Mouse (Mus musculus): ENCODE data around the gene Bckdhb. TPM values are rescaled to one million over a fixed set of nuclear protein-coding genes. Genes with fewer than 3 reads are reported as not detected.

Gene Bckdhb
- polyA plus RNA-seq (2016; fragmentation: Nextera tagmentation; extraction: Ambion mirVana) = 55.4 and 62.7 TPM in 2 replicates

- no peaks in the 10 kb centered on the region for H3K36me3 ChIP-seq
- no peaks in the 10 kb centered on the region for H3K9me3 ChIP-seq
- H3K4me1 ChIP-seq = peaks cover 3% of the 10 kb centered on the region; the same call in 1 of the 2 replicates
- H3K4me3 ChIP-seq = peak within 1 kb of the TSS; percentile 70
- H3K9ac ChIP-seq = peak within 1 kb of the TSS; percentile 76
- WGBS = under 1% methylated on average over 45 of the region's 46 CpGs
- ATAC-seq (ENCODE audit: insufficient number of reproducible peaks, insufficient read depth, low FRiP score, low TSS enrichment) = peak; percentile 99
- H3K27ac ChIP-seq = no peak within 1 kb of the TSS
- peak within 1 kb of the TSS; percentile 60 for H3K4me2 ChIP-seq (replicated peaks)
- H3K27me3 ChIP-seq = no peaks in the 10 kb centered on the region
Observed at GRCm38 (mm10) chr9:83924878-83925687, at the start of gene Bckdhb. Bckdhb (plus strand) TSS chr9:83925145.

- Histone ChIP-seq H3K9me3 (no peaks in the 10 kb centered on the region), H3K27me3 (no peaks in the 10 kb centered on the region), H3K4me1 (no peaks in the 10 kb centered on the region), H3K4me2 (replicated peaks) (no peak overlapping the region), H3K9ac (no peak overlapping the region), H3K27ac (no peak overlapping the region), H3K4me3 (no peak overlapping the region), H3K36me3 (0 out of 2 replicates have a peak, but pooled peaks cover 6% of the 10 kb centered on the region)
- no peak for ATAC-seq (ENCODE audit: insufficient number of reproducible peaks, insufficient read depth, low FRiP score, low TSS enrichment)
- 79% methylated on average over 6 of the region's 6 CpGs for WGBS
Observed at GRCm38 (mm10) chr9:83882191-83882590, 42.8 kb upstream of the Bckdhb start.

- no peak for ATAC-seq (ENCODE audit: insufficient number of reproducible peaks, insufficient read depth, low FRiP score, low TSS enrichment)
- no peaks in the 10 kb centered on the region for H3K4me1 ChIP-seq
Observed at GRCm38 (mm10) chr9:83886149-83886548, 38.8 kb upstream of the Bckdhb start.

DNA sequence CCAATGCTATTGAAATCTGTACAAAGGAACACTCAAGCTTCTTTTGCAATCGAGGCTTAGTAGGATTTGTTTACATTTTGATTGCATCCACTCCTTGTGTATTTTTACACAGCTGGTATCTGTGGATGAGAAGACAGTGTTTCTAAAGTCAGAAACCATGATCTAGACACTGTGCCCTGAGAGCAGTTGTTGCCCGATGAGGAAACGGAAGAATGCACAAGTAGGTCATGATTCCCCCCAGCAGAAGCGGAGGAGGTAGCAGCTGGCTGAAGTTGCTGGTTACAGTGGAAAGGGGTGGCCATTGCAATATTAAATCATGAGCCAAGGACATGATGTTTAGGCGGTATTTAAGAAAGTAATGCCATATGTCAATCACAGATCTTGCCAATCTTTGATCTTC lies 36.7 kb upstream of the Bckdhb start:
- ATAC-seq (ENCODE audit: insufficient number of reproducible peaks, insufficient read depth, low FRiP score, low TSS enrichment) = no peak

More at GRCm38 (mm10) chr9:83886149-83886548, 38.8 kb upstream of the Bckdhb start:
- Histone ChIP-seq H3K27me3 (no peaks in the 10 kb centered on the region), H3K4me2 (replicated peaks) (no peak overlapping the region), H3K27ac (no peak overlapping the region), H3K36me3 (0 out of 2 replicates have a peak, but pooled peaks cover 6% of the 10 kb centered on the region), H3K9ac (no peak overlapping the region), H3K4me3 (no peak overlapping the region), H3K9me3 (no peaks in the 10 kb centered on the region)

GRCm38 (mm10) chr9:83893073-83893472 lies 31.9 kb upstream of the Bckdhb start:
- Histone ChIP-seq H3K4me3 (no peak overlapping the region), H3K36me3 (no peaks in the 10 kb centered on the region), H3K9ac (no peak overlapping the region), H3K9me3 (no peaks in the 10 kb centered on the region), H3K27me3 (no peaks in the 10 kb centered on the region), H3K4me1 (no peaks in the 10 kb centered on the region), H3K4me2 (replicated peaks) (no peak overlapping the region), H3K27ac (no peak overlapping the region)
- ATAC-seq (ENCODE audit: insufficient number of reproducible peaks, insufficient read depth, low FRiP score, low TSS enrichment) = no peak
- 69% methylated on average over 8 of the region's 8 CpGs for WGBS

More for the DNA sequence above, 36.7 kb upstream of the Bckdhb start:
- Histone ChIP-seq H3K9ac (no peak overlapping the region), H3K27ac (no peak overlapping the region), H3K4me3 (no peak overlapping the region), H3K4me2 (replicated peaks) (no peak overlapping the region), H3K4me1 (no peaks in the 10 kb centered on the region), H3K27me3 (no peaks in the 10 kb centered on the region), H3K36me3 (0 out of 2 replicates have a peak, but pooled peaks cover 6% of the 10 kb centered on the region), H3K9me3 (no peaks in the 10 kb centered on the region)
- 88% methylated on average over 5 of the region's 5 CpGs for whole genome bisulfite sequencing

DNA sequence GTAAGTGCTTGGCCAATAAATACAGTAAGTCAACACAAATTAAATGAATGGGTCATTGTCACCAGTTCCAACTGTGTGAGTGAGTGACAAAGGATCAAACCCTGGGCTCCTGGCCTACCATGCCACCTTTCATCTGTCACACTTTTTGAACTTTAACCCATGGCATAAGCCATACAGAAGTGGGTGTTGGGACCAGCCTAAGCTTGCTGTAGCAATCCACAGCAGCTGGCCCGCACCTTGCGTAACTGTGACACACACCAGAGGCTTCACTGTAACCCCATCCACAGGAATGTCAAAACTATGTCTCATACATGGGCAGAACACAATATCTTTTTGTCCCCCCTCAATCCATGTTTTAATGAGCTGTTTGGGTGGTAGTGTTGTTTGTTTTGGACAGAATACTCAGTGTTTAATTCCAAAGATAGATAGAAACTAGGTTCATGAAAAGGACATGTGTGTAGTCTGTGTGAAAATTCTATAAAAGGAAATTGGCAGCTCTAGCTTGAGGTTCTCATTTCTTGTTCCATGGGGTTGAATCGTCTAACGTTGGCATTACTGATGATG lies 31.1 kb upstream of the Bckdhb start:
- ATAC-seq (ENCODE audit: insufficient number of reproducible peaks, insufficient read depth, low FRiP score, low TSS enrichment) = no peak
- H3K4me3 ChIP-seq = no peak overlapping the region

GRCm38 (mm10) chr9:83902086-83902485 lies 22.9 kb upstream of the Bckdhb start:
- H3K36me3 ChIP-seq = no peaks in the 10 kb centered on the region
- 82% methylated on average over 2 of the region's 2 CpGs for WGBS

More for the DNA sequence above, 31.1 kb upstream of the Bckdhb start:
- no peaks in the 10 kb centered on the region for H3K27me3 ChIP-seq
- H3K9ac ChIP-seq = no peak overlapping the region
- H3K9me3 ChIP-seq = no peaks in the 10 kb centered on the region
- 81% methylated on average over 4 of the region's 4 CpGs for WGBS
- no peaks in the 10 kb centered on the region for H3K4me1 ChIP-seq
- no peaks in the 10 kb centered on the region for H3K36me3 ChIP-seq
- no peak overlapping the region for H3K4me2 ChIP-seq (replicated peaks)
- no peak overlapping the region for H3K27ac ChIP-seq

DNA sequence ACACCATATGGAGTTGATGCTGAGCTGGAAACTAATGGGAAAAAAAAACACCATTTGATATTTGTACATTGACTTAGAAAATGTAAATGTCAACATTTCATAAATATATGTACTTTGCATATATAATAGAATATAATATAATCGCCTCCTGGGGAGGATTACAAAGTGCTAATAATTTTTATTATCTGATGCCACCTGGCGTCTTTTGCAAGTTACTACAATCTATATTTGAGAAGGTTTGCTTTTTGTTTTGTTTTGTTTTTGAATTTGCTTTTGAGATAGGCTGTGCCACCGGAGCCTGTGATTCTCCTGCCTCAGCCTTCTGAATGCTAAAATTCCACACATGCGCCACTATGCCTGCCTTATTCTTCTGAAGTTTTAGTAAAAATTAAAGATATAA lies 19.1 kb upstream of the Bckdhb start:
- WGBS = 67% methylated on average over 4 of the region's 4 CpGs
- no peak overlapping the region for H3K9ac ChIP-seq
- no peaks in the 10 kb centered on the region for H3K27me3 ChIP-seq
- no peaks in the 10 kb centered on the region for H3K4me1 ChIP-seq
- no peak overlapping the region for H3K4me3 ChIP-seq
- H3K4me2 ChIP-seq (replicated peaks) = no peak overlapping the region
- H3K27ac ChIP-seq = no peak overlapping the region
- no peaks in the 10 kb centered on the region for H3K36me3 ChIP-seq
- H3K9me3 ChIP-seq = no peaks in the 10 kb centered on the region
- no peak for ATAC-seq (ENCODE audit: insufficient number of reproducible peaks, insufficient read depth, low FRiP score, low TSS enrichment)

More at GRCm38 (mm10) chr9:83902086-83902485, 22.9 kb upstream of the Bckdhb start:
- Histone ChIP-seq H3K9me3 (no peaks in the 10 kb centered on the region), H3K4me3 (no peak overlapping the region), H3K27me3 (no peaks in the 10 kb centered on the region), H3K4me2 (replicated peaks) (no peak overlapping the region), H3K4me1 (no peaks in the 10 kb centered on the region), H3K27ac (no peak overlapping the region), H3K9ac (no peak overlapping the region)
- ATAC-seq (ENCODE audit: insufficient number of reproducible peaks, insufficient read depth, low FRiP score, low TSS enrichment) = no peak

DNA sequence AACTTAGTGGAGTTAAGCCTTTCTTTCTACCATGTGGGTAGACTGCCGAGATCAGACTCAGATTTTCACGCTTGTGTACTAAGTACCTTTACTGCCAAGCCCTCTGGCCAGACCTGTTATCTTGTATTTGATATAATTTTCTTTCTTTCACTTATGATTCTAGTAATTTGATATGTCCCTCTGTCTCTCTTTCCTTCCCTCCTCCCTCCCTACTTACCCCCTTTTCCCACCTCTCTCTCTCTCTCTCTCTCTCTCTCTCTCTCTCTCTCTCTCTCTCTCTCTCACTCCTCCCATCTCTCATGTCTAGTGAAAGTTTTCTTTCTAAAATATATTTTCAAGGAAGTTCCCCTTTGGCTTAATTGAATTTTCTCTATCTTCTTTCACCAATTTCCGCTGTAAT lies 17.9 kb upstream of the Bckdhb start:
- no peak for ATAC-seq (ENCODE audit: insufficient number of reproducible peaks, insufficient read depth, low FRiP score, low TSS enrichment)
- WGBS = 83% methylated on average over 3 of the region's 3 CpGs

GRCm38 (mm10) chr9:83909836-83910235 lies 15.1 kb upstream of the Bckdhb start:
- no peak overlapping the region for H3K9ac ChIP-seq
- H3K4me1 ChIP-seq = no peaks in the 10 kb centered on the region
- no peak overlapping the region for H3K4me2 ChIP-seq (replicated peaks)
- no peak overlapping the region for H3K27ac ChIP-seq
- 87% methylated on average over 2 of the region's 2 CpGs for WGBS
- no peaks in the 10 kb centered on the region for H3K36me3 ChIP-seq
- H3K9me3 ChIP-seq = no peaks in the 10 kb centered on the region
- no peak overlapping the region for H3K4me3 ChIP-seq
- H3K27me3 ChIP-seq = no peaks in the 10 kb centered on the region
- ATAC-seq (ENCODE audit: insufficient number of reproducible peaks, insufficient read depth, low FRiP score, low TSS enrichment) = no peak

More for the DNA sequence above, 17.9 kb upstream of the Bckdhb start:
- H3K4me3 ChIP-seq = no peak overlapping the region
- H3K4me1 ChIP-seq = no peaks in the 10 kb centered on the region
- no peak overlapping the region for H3K27ac ChIP-seq
- H3K4me2 ChIP-seq (replicated peaks) = no peak overlapping the region
- no peak overlapping the region for H3K9ac ChIP-seq
- no peaks in the 10 kb centered on the region for H3K36me3 ChIP-seq
- H3K27me3 ChIP-seq = no peaks in the 10 kb centered on the region
- no peaks in the 10 kb centered on the region for H3K9me3 ChIP-seq

DNA sequence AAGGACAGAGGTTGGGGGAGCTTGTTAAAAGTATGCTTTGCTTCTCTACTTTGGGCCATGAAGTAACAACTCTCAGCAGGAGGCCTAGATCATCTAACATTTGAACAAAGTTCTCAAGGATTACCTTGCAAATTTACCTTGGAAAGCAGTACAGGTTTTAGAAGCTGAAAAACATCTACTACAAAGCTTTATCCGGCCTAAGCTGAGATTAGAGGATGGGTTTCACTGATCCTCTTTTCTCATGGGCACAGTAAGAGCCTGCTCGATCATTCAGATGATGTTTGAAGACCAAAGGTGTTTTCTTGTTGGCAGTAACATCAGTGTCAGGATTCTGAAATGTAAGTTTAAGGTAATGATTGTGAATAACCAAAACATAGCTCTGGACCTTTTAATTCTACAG lies 14.0 kb upstream of the Bckdhb start:
- H3K27me3 ChIP-seq = no peaks in the 10 kb centered on the region
- H3K4me3 ChIP-seq = no peak overlapping the region
- H3K9me3 ChIP-seq = no peaks in the 10 kb centered on the region
- ATAC-seq (ENCODE audit: insufficient number of reproducible peaks, insufficient read depth, low FRiP score, low TSS enrichment) = no peak
- whole genome bisulfite sequencing = 67% methylated on average over 2 of the region's 2 CpGs
- H3K36me3 ChIP-seq = no peaks in the 10 kb centered on the region
- H3K27ac ChIP-seq = no peak overlapping the region
- H3K4me1 ChIP-seq = no peaks in the 10 kb centered on the region
- no peak overlapping the region for H3K9ac ChIP-seq
- no peak overlapping the region for H3K4me2 ChIP-seq (replicated peaks)

DNA sequence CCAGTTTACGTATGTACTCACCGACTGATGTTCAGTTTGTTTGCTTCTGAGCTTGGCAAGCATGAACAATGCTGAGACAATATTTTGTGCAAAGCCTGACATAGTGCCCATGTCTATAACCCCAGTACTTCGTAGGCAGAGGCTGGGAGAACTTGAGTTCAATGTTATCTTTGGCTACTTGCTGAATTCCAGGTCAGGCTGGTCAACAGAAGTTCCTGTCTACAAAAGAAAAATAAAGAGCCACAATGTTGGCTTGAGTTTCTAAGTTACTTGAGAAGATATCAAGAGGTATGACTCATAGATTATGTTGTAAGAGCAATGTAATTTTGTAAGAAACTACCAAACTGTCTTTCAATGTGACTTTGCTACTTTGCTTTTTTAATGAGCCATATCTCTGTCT lies 2.9 kb upstream of the Bckdhb start:
- H3K27ac ChIP-seq = no peak overlapping the region
- H3K9ac ChIP-seq = no peak overlapping the region
- no peaks in the 10 kb centered on the region for H3K9me3 ChIP-seq
- peaks cover 3% of the 10 kb centered on the region; the same call in 1 of the 2 replicates for H3K4me1 ChIP-seq
- no peak for ATAC-seq (ENCODE audit: insufficient number of reproducible peaks, insufficient read depth, low FRiP score, low TSS enrichment)
- no peaks in the 10 kb centered on the region for H3K36me3 ChIP-seq
- no peak overlapping the region for H3K4me2 ChIP-seq (replicated peaks)
- H3K27me3 ChIP-seq = no peaks in the 10 kb centered on the region
- H3K4me3 ChIP-seq = no peak overlapping the region
- 80% methylated on average over 3 of the region's 3 CpGs for WGBS
